Mouse (Mus musculus) MEL (cell line): Measurements from ENCODE around the gene Rps24. TPM values are rescaled to one million over a fixed set of nuclear protein-coding genes. Genes with fewer than 3 reads are reported as not detected.

Experiments used
- DNase-seq: peaks from one replicate; pipeline ENCODE4 v3.0.0; 2011; ENCODE audit warnings: low read depth, low spot score
- H3K27ac ChIP-seq: 2 replicates; pipeline ENCODE4 v1.5.1; 2012; ENCODE audit warnings: low read depth, mild to moderate bottlenecking, control low read depth, low read length, moderate library complexity; ENCODE audit not compliant: control insufficient read depth
- H3K27me3 ChIP-seq, 2 experiments: fragments of 150-350 bp in 1 of 2; sonication (generic) in 1 of 2; 2 replicates each; pipeline ENCODE4 v1.6.1; 2012; ENCODE audit warnings: low read length in 2 of 2, mild to moderate bottlenecking in 2 of 2, improper control_type of control experiment in 1 of 2, moderate library complexity in 1 of 2; ENCODE audit not compliant: insufficient read depth in 2 of 2, control insufficient read depth in 1 of 2
- H3K36me3 ChIP-seq, 2 experiments: 2 replicates each; pipeline ENCODE4 v1.6.1; 2012 to 2014; ENCODE audit warnings: low read length in 2 of 2, improper control_type of control experiment in 1 of 2, inconsistent platforms in 1 of 2, mild to moderate bottlenecking in 1 of 2; ENCODE audit not compliant: insufficient read depth in 2 of 2, control insufficient read depth in 1 of 2
- H3K4me1 ChIP-seq, 2 experiments: fragments of 150-350 bp in 1 of 2; sonication (generic) in 1 of 2; 2 replicates each; pipeline ENCODE4 v1.6.1; 2012; ENCODE audit warnings: low read length in 2 of 2, improper control_type of control experiment in 1 of 2, mild to moderate bottlenecking in 1 of 2; ENCODE audit not compliant: insufficient read depth in 2 of 2, control insufficient read depth in 1 of 2
- H3K4me3 ChIP-seq, 2 experiments: fragments of 150-350 bp in 1 of 2; sonication (generic) in 1 of 2; 2 replicates each; pipeline ENCODE4 v1.5.1; 2012; ENCODE audit warnings: low read depth in 2 of 2, low read length in 2 of 2, mild to moderate bottlenecking in 2 of 2, moderate library complexity in 2 of 2, control low read depth in 1 of 2, improper control_type of control experiment in 1 of 2; ENCODE audit not compliant: control insufficient read depth in 1 of 2, insufficient read depth in 1 of 2
- H3K79me2 ChIP-seq: 2 replicates; pipeline ENCODE4 v1.6.1; 2012; ENCODE audit warnings: mild to moderate bottlenecking, low read length, moderate library complexity; ENCODE audit not compliant: control insufficient read depth, poor library complexity, insufficient read depth
- H3K9ac ChIP-seq: 2 replicates; pipeline ENCODE4 v1.6.1; 2012; ENCODE audit warnings: low read depth, mild to moderate bottlenecking, control low read depth, low read length, moderate library complexity; ENCODE audit not compliant: control insufficient read depth, poor library complexity, severe bottlenecking
- H3K9me3 ChIP-seq: fragments of 150-350 bp; sonication (generic); replicated peaks from 2 replicates; pipeline ENCODE4 v1.6.1; 2012; ENCODE audit warnings: mild to moderate bottlenecking, low read length, improper control_type of control experiment, moderate library complexity; ENCODE audit not compliant: insufficient read depth
- BHLHE40 ChIP-seq: IDR thresholded peaks from 2 replicates; pipeline ENCODE4 v1.6.1; 2012; ENCODE audit warnings: low read depth, mild to moderate bottlenecking, inconsistent platforms, low read length, improper control_type of control experiment, borderline replicate concordance
- CHD1 ChIP-seq: IDR thresholded peaks from 2 replicates; pipeline ENCODE4 v1.6.1; 2012; ENCODE audit warnings: low read depth, mild to moderate bottlenecking, inconsistent platforms, low read length, improper control_type of control experiment
- CTCF ChIP-seq, 3 experiments: IDR thresholded peaks in 2 of 3; conservative IDR thresholded peaks in 1 of 3; 2 replicates each; pipeline ENCODE4 v1.5.1; 2011 to 2012; ENCODE audit warnings: low read length in 3 of 3, low read depth in 2 of 3, mild to moderate bottlenecking in 2 of 3, improper control_type of control experiment in 1 of 3, inconsistent platforms in 1 of 3, mixed read lengths in 1 of 3, moderate library complexity in 1 of 3; ENCODE audit not compliant: control insufficient read depth in 1 of 3, insufficient read depth in 1 of 3, poor library complexity in 1 of 3, severe bottlenecking in 1 of 3
- E2F4 ChIP-seq: IDR thresholded peaks from 2 replicates; pipeline ENCODE4 v1.6.1; 2011; ENCODE audit warnings: low read depth, low read length, improper control_type of control experiment, borderline replicate concordance
- ELF1 ChIP-seq: IDR thresholded peaks from 2 replicates; pipeline ENCODE4 v1.6.1; 2014; ENCODE audit warnings: low read depth, mild to moderate bottlenecking, inconsistent platforms, low read length, improper control_type of control experiment, moderate library complexity
- EP300 ChIP-seq, 2 experiments: IDR thresholded peaks; 2 replicates each; pipeline ENCODE4 v1.6.1; 2011; ENCODE audit warnings: improper control_type of control experiment in 2 of 2, low read length in 2 of 2, low read depth in 1 of 2, mild to moderate bottlenecking in 1 of 2
- ETS1 ChIP-seq: IDR thresholded peaks from 2 replicates; pipeline ENCODE4 v1.6.1; 2012; ENCODE audit warnings: low read depth, mild to moderate bottlenecking, inconsistent platforms, low read length, improper control_type of control experiment, moderate library complexity
- GABPA ChIP-seq: IDR thresholded peaks from 2 replicates; pipeline ENCODE4 v1.6.1; 2012; ENCODE audit warnings: low read depth, mild to moderate bottlenecking, inconsistent platforms, low read length, improper control_type of control experiment, moderate library complexity
- GATA1 ChIP-seq: IDR thresholded peaks from 2 replicates; pipeline ENCODE4 v1.6.1; 2011; ENCODE audit warnings: low read depth, low read length, improper control_type of control experiment
- HCFC1 ChIP-seq: IDR thresholded peaks from 2 replicates; pipeline ENCODE4 v1.6.1; 2012; ENCODE audit warnings: low read depth, mild to moderate bottlenecking, inconsistent platforms, low read length, improper control_type of control experiment, moderate library complexity
- JUND ChIP-seq: IDR thresholded peaks from 2 replicates; pipeline ENCODE4 v1.6.1; 2011; ENCODE audit warnings: low read depth, mild to moderate bottlenecking, improper control_type of control experiment, low read length
- KAT2A ChIP-seq: conservative IDR thresholded peaks from 2 replicates; pipeline ENCODE4 v1.6.1; 2012; ENCODE audit warnings: low read depth, low read length, improper control_type of control experiment, inconsistent platforms
- MAX ChIP-seq: IDR thresholded peaks from 2 replicates; pipeline ENCODE4 v1.6.1; 2011; ENCODE audit warnings: low read length, improper control_type of control experiment
- MXI1 ChIP-seq: IDR thresholded peaks from 2 replicates; pipeline ENCODE4 v1.6.1; 2011; ENCODE audit warnings: mild to moderate bottlenecking, low read depth, low read length, improper control_type of control experiment
- MYB ChIP-seq: IDR thresholded peaks from 2 replicates; pipeline ENCODE4 v1.6.1; 2011; ENCODE audit warnings: mild to moderate bottlenecking, low read depth, low read length, improper control_type of control experiment
- MYC ChIP-seq: IDR thresholded peaks from 2 replicates; pipeline ENCODE4 v1.6.1; 2011; ENCODE audit warnings: low read depth, mild to moderate bottlenecking, low read length, improper control_type of control experiment, moderate library complexity
- POLR2AphosphoS5 ChIP-seq: IDR thresholded peaks from 2 replicates; pipeline ENCODE4 v1.6.1; 2012; ENCODE audit warnings: low read depth, borderline replicate concordance, mild to moderate bottlenecking, inconsistent platforms, low read length, moderate library complexity, mixed read lengths
- SIN3A ChIP-seq: IDR thresholded peaks from 2 replicates; pipeline ENCODE4 v1.6.1; 2012; ENCODE audit warnings: low read length, improper control_type of control experiment, inconsistent platforms
- SMC3 ChIP-seq: IDR thresholded peaks from 2 replicates; pipeline ENCODE4 v1.6.1; 2011; ENCODE audit warnings: low read depth, low read length, improper control_type of control experiment
- TAL1 ChIP-seq: IDR thresholded peaks from 2 replicates; pipeline ENCODE4 v1.6.1; 2012; ENCODE audit warnings: mild to moderate bottlenecking, inconsistent platforms, low read length, moderate library complexity, mixed read lengths
- TBP ChIP-seq: IDR thresholded peaks from 2 replicates; pipeline ENCODE4 v1.8.0; 2011; ENCODE audit warnings: low read depth, low read length, improper control_type of control experiment
- TCF12 ChIP-seq: IDR thresholded peaks from 2 replicates; pipeline ENCODE4 v1.6.1; 2014; ENCODE audit warnings: low read depth, mild to moderate bottlenecking, inconsistent platforms, low read length, improper control_type of control experiment, moderate library complexity
- USF1 ChIP-seq: IDR thresholded peaks from 2 replicates; pipeline ENCODE4 v1.6.1; 2014; ENCODE audit warnings: low read depth, mild to moderate bottlenecking, inconsistent platforms, low read length, improper control_type of control experiment, moderate library complexity
- USF2 ChIP-seq, 2 experiments: IDR thresholded peaks; 2 replicates each; pipeline ENCODE4 v1.6.1; 2011 to 2012; ENCODE audit warnings: improper control_type of control experiment in 2 of 2, low read length in 2 of 2, borderline replicate concordance in 1 of 2, inconsistent platforms in 1 of 2, low read depth in 1 of 2, mild to moderate bottlenecking in 1 of 2; ENCODE audit not compliant: insufficient read depth in 1 of 2
- ZKSCAN1 ChIP-seq: IDR thresholded peaks from 2 replicates; pipeline ENCODE4 v1.6.1; 2012; ENCODE audit warnings: low read depth, mild to moderate bottlenecking, inconsistent platforms, low read length, improper control_type of control experiment, moderate library complexity
- ZMIZ1 ChIP-seq: IDR thresholded peaks from 2 replicates; pipeline ENCODE4 v1.6.1; 2012; ENCODE audit warnings: low read depth, mild to moderate bottlenecking, inconsistent platforms, low read length, improper control_type of control experiment, moderate library complexity
- ZNF384 ChIP-seq: IDR thresholded peaks from 2 replicates; pipeline ENCODE4 v1.6.1; 2012; ENCODE audit warnings: low read depth, mild to moderate bottlenecking, inconsistent platforms, low read length, improper control_type of control experiment
- polyA plus RNA-seq, 2 experiments: library from polyadenylated mRNA; stranded (reverse) in 1 of 2; unstranded in 1 of 2; fragments of >175 nt in 1 of 2; fragments of >200 nt in 1 of 2; gene quantifications; 2 replicates each; pipeline versions ENCODE4 v1.2.1 to v1.2.4; 2012; ENCODE audit warnings: low replicate concordance in 2 of 2, low read depth in 1 of 2; ENCODE audit not compliant: insufficient read length in 2 of 2, insufficient read depth in 1 of 2, missing spikeins in 1 of 2
- total RNA-seq: library from RNA; depleted of rRNA; stranded (reverse); fragments of 300-350 nt; gene quantifications from 2 replicates; pipeline ENCODE4 v1.2.3, GENCODE M21; 2012

Gene Rps24
- total and polyA plus RNA-seq, 3 experiments: 2,687 to 2,914 TPM; not detected in 1

GRCm38 (mm10) chr14:24526440-24526839, 39.5 kb downstream of the Rps24 start:
- H3K79me2 ChIP-seq: no peaks in the 10 kb centered on the region
- TF ChIP-seq SIN3A (no peak), SMC3 (no peak), USF2 (IDR thresholded peaks at IDR 0.05; ENCODE audit: borderline replicate concordance in 1 of 2, insufficient read depth in 1 of 2, low read depth in 1 of 2, low read length in 2 of 2) (no peak), GATA1 (no peak), EP300 (IDR thresholded peaks at IDR 0.05; ENCODE audit: low read depth in 1 of 2, low read length in 2 of 2) (no peak), CTCF (IDR thresholded peaks at IDR 0.05 in 2 of 3, conservative IDR thresholded peaks at IDR 0.05 in 1 of 3; ENCODE audit: control insufficient read depth in 1 of 3, insufficient read depth in 1 of 3, low read depth in 2 of 3, low read length in 3 of 3, poor library complexity in 1 of 3, severe bottlenecking in 1 of 3) (no peak), MAX (no peak), E2F4 (no peak), ZNF384 (no peak), CHD1 (no peak), ELF1 (no peak), GABPA (no peak), ZMIZ1 (no peak), POLR2AphosphoS5 (no peak), TCF12 (no peak), ETS1 (no peak), MYC (no peak)
- no peaks in the 10 kb centered on the region for H3K9me3 ChIP-seq
- no peak overlapping the region for H3K4me3 ChIP-seq
- no peaks in the 10 kb centered on the region for H3K36me3 ChIP-seq
- H3K9ac ChIP-seq: no peak overlapping the region
- no peaks in the 10 kb centered on the region; a peak in 1 of 4 replicates for H3K27me3 ChIP-seq
- no peak for DNase-seq
- H3K27ac ChIP-seq: no peak overlapping the region
- H3K4me1 ChIP-seq: no peaks in the 10 kb centered on the region

DNA sequence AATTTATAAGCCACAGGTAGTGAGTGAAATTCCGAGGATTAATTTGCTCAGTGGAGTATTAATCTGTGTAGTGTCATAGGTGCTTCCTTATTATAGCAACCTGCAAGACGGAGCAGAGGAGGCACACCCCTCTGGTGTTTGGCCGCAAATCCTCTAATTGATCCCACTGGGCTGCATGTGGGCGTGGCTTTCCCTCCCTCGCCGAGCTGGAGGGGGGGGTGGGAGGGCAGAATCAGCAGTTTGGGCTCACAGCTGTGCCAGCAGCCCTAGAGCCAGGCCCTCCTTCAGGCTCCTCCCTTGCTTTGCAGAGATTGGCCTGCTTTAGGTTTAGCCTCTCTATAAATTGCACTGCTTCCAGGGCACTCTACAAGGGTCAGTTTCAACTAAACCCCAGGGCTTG, 43.3 kb downstream of the Rps24 start:
- H3K27me3 ChIP-seq: no peaks in the 10 kb centered on the region; a peak in 1 of 4 replicates
- no peak for DNase-seq
- H3K36me3 ChIP-seq: no peaks in the 10 kb centered on the region
- no peaks in the 10 kb centered on the region for H3K4me1 ChIP-seq
- H3K79me2 ChIP-seq: no peaks in the 10 kb centered on the region
- H3K27ac ChIP-seq: no peak overlapping the region
- no peak overlapping the region for H3K9ac ChIP-seq
- no peak overlapping the region for H3K4me3 ChIP-seq
- no peaks in the 10 kb centered on the region for H3K9me3 ChIP-seq
- TF ChIP-seq MXI1: no peak
- no peak for TF ChIP-seq MYB
- no peak for TF ChIP-seq USF1
- no peak for TF ChIP-seq JUND
- TF ChIP-seq GATA1: no peak
- TF ChIP-seq TAL1: no peak
- TF ChIP-seq BHLHE40: no peak
- TF ChIP-seq POLR2AphosphoS5: no peak
- no peak for TF ChIP-seq TBP
- no peak for TF ChIP-seq ZKSCAN1
- no peak for TF ChIP-seq USF2 (IDR thresholded peaks at IDR 0.05; ENCODE audit: borderline replicate concordance in 1 of 2, insufficient read depth in 1 of 2, low read depth in 1 of 2, low read length in 2 of 2)
- TF ChIP-seq KAT2A: no peak
- no peak for TF ChIP-seq HCFC1
